Mouse (Mus musculus): ENCODE data around the gene Higd1a. TPM values are rescaled to one million over a fixed set of nuclear protein-coding genes. Genes with fewer than 3 reads are reported as not detected.

The Higd1a gene
- total and polyA plus RNA-seq, 2 experiments, result 14.7 to 65.6 TPM

GRCm38 (mm10) chr9:121898245-121898644, 40.1 kb upstream of the Higd1a start, which contains the start of gene Ackr2:
TSS of gene Ackr2 (plus strand) at chr9:121898355.
- Histone ChIP-seq H3K4me1 (ENCODE audit: control insufficient read depth, insufficient read depth, low read length) (peaks cover 17% of the 10 kb centered on the region), H3K27me3 (ENCODE audit: control insufficient read depth, insufficient read depth, low read length) (no peaks in the 10 kb centered on the region), H3K27ac (replicated peaks; ENCODE audit: insufficient read depth, low read depth, low read length) (0 out of 2 replicates have a peak within 1 kb of the TSS, but pooled peaks have one; percentile 4), H3K9ac (ENCODE audit: low read depth, low read length) (no peak within 1 kb of the TSS), H3K79me2 (ENCODE audit: control insufficient read depth, insufficient read depth, low read length) (no peaks in the 10 kb centered on the region), H3K4me3 (ENCODE audit: insufficient read depth, low read depth, low read length) (peak within 1 kb of the TSS; percentile 17; the same call in 1 of the 2 replicates), H3K36me3 (ENCODE audit: control insufficient read depth, insufficient read depth, low read length) (no peaks in the 10 kb centered on the region)
- TF ChIP-seq CTCF (IDR thresholded peaks at IDR 0.05; ENCODE audit: low read depth, low read length), result no peak
- no peak for TF ChIP-seq POLR2A (IDR thresholded peaks at IDR 0.05; ENCODE audit: extremely low read depth, insufficient read depth, low read length)
- no peak for DNase-seq (ENCODE audit: extremely low read depth, low read depth, low spot score)
- WGBS, result 84% methylated on average over 9 of the region's 9 CpGs

GRCm38 (mm10) chr9:121896820-121897219, 38.7 kb upstream of the Higd1a start:
- DNase-seq (ENCODE audit: extremely low read depth, low read depth, low spot score), result no peak
- H3K4me3 ChIP-seq (ENCODE audit: insufficient read depth, low read depth, low read length), result no peak overlapping the region
- TF ChIP-seq POLR2A (IDR thresholded peaks at IDR 0.05; ENCODE audit: extremely low read depth, insufficient read depth, low read length), result no peak
- TF ChIP-seq CTCF (IDR thresholded peaks at IDR 0.05; ENCODE audit: low read depth, low read length), result no peak
- no peak overlapping the region for H3K27ac ChIP-seq (replicated peaks; ENCODE audit: insufficient read depth, low read depth, low read length)
- H3K4me1 ChIP-seq (ENCODE audit: control insufficient read depth, insufficient read depth, low read length), result peaks cover 6% of the 10 kb centered on the region
- no peaks in the 10 kb centered on the region for H3K79me2 ChIP-seq (ENCODE audit: control insufficient read depth, insufficient read depth, low read length)
- H3K27me3 ChIP-seq (ENCODE audit: control insufficient read depth, insufficient read depth, low read length), result no peaks in the 10 kb centered on the region
- 91% methylated on average over 4 of the region's 4 CpGs for WGBS
- no peak overlapping the region for H3K9ac ChIP-seq (ENCODE audit: low read depth, low read length)
- no peaks in the 10 kb centered on the region for H3K36me3 ChIP-seq (ENCODE audit: control insufficient read depth, insufficient read depth, low read length)

GRCm38 (mm10) chr9:121895392-121895993, 37.3 kb upstream of the Higd1a start:
- H3K79me2 ChIP-seq (ENCODE audit: control insufficient read depth, insufficient read depth, low read length), result no peaks in the 10 kb centered on the region
- WGBS, result 84% methylated on average over 7 of the region's 7 CpGs
- no peak for DNase-seq (ENCODE audit: extremely low read depth, low read depth, low spot score)
- H3K36me3 ChIP-seq (ENCODE audit: control insufficient read depth, insufficient read depth, low read length), result no peaks in the 10 kb centered on the region
- H3K4me1 ChIP-seq (ENCODE audit: control insufficient read depth, insufficient read depth, low read length), result peaks cover 11% of the 10 kb centered on the region
- no peak overlapping the region for H3K9ac ChIP-seq (ENCODE audit: low read depth, low read length)
- no peaks in the 10 kb centered on the region for H3K27me3 ChIP-seq (ENCODE audit: control insufficient read depth, insufficient read depth, low read length)
- H3K27ac ChIP-seq (replicated peaks; ENCODE audit: insufficient read depth, low read depth, low read length), result no peak overlapping the region
- TF ChIP-seq CTCF (IDR thresholded peaks at IDR 0.05; ENCODE audit: low read depth, low read length), result no peak
- TF ChIP-seq POLR2A (IDR thresholded peaks at IDR 0.05; ENCODE audit: extremely low read depth, insufficient read depth, low read length), result no peak
- no peak overlapping the region for H3K4me3 ChIP-seq (ENCODE audit: insufficient read depth, low read depth, low read length)

- no peak for DNase-seq (ENCODE audit: extremely low read depth, low read depth, low spot score)
- Histone ChIP-seq H3K9ac (ENCODE audit: low read depth, low read length) (no peak overlapping the region), H3K27me3 (ENCODE audit: control insufficient read depth, insufficient read depth, low read length) (no peaks in the 10 kb centered on the region), H3K4me3 (ENCODE audit: insufficient read depth, low read depth, low read length) (no peak overlapping the region), H3K27ac (replicated peaks; ENCODE audit: insufficient read depth, low read depth, low read length) (no peak overlapping the region), H3K4me1 (ENCODE audit: control insufficient read depth, insufficient read depth, low read length) (peaks cover 17% of the 10 kb centered on the region), H3K36me3 (ENCODE audit: control insufficient read depth, insufficient read depth, low read length) (no peaks in the 10 kb centered on the region), H3K79me2 (ENCODE audit: control insufficient read depth, insufficient read depth, low read length) (no peaks in the 10 kb centered on the region)
- WGBS, result 92% methylated on average over 7 of the region's 7 CpGs
- TF ChIP-seq CTCF (IDR thresholded peaks at IDR 0.05; ENCODE audit: low read depth, low read length), result no peak
- no peak for TF ChIP-seq POLR2A (IDR thresholded peaks at IDR 0.05; ENCODE audit: extremely low read depth, insufficient read depth, low read length)
These were observed 36.3 kb upstream of the Higd1a start for GRCm38 (mm10) chr9:121894447-121894846.

- H3K4me3 ChIP-seq (ENCODE audit: insufficient read depth, low read depth, low read length), result no peak overlapping the region
- WGBS, result 92% methylated on average over 12 of the region's 12 CpGs
- no peak overlapping the region for H3K9ac ChIP-seq (ENCODE audit: low read depth, low read length)
- H3K27me3 ChIP-seq (ENCODE audit: control insufficient read depth, insufficient read depth, low read length), result no peaks in the 10 kb centered on the region
- H3K36me3 ChIP-seq (ENCODE audit: control insufficient read depth, insufficient read depth, low read length), result no peaks in the 10 kb centered on the region
- peaks cover 18% of the 10 kb centered on the region for H3K4me1 ChIP-seq (ENCODE audit: control insufficient read depth, insufficient read depth, low read length)
- DNase-seq (ENCODE audit: extremely low read depth, low read depth, low spot score), result no peak
- no peak overlapping the region for H3K27ac ChIP-seq (replicated peaks; ENCODE audit: insufficient read depth, low read depth, low read length)
- TF ChIP-seq POLR2A (IDR thresholded peaks at IDR 0.05; ENCODE audit: extremely low read depth, insufficient read depth, low read length), result no peak
- TF ChIP-seq CTCF (IDR thresholded peaks at IDR 0.05; ENCODE audit: low read depth, low read length), result no peak
- H3K79me2 ChIP-seq (ENCODE audit: control insufficient read depth, insufficient read depth, low read length), result no peaks in the 10 kb centered on the region
These were observed 34.0 kb upstream of the Higd1a start for GRCm38 (mm10) chr9:121892057-121892687.

- Histone ChIP-seq H3K27ac (replicated peaks; ENCODE audit: insufficient read depth, low read depth, low read length) (peak overlapping the region; percentile 66), H3K9ac (ENCODE audit: low read depth, low read length) (no peak overlapping the region), H3K79me2 (ENCODE audit: control insufficient read depth, insufficient read depth, low read length) (no peaks in the 10 kb centered on the region), H3K36me3 (ENCODE audit: control insufficient read depth, insufficient read depth, low read length) (no peaks in the 10 kb centered on the region), H3K27me3 (ENCODE audit: control insufficient read depth, insufficient read depth, low read length) (no peaks in the 10 kb centered on the region), H3K4me1 (ENCODE audit: control insufficient read depth, insufficient read depth, low read length) (peaks cover 18% of the 10 kb centered on the region), H3K4me3 (ENCODE audit: insufficient read depth, low read depth, low read length) (no peak overlapping the region)
- 92% methylated on average over 9 of the region's 9 CpGs for WGBS
- no peak for DNase-seq (ENCODE audit: extremely low read depth, low read depth, low spot score)
- TF ChIP-seq POLR2A (IDR thresholded peaks at IDR 0.05; ENCODE audit: extremely low read depth, insufficient read depth, low read length) (no peak), CTCF (IDR thresholded peaks at IDR 0.05; ENCODE audit: low read depth, low read length) (no peak)
These were observed 33.1 kb upstream of the Higd1a start for GRCm38 (mm10) chr9:121891301-121891700.
